Mouse (Mus musculus) liver, adult 2 months (tissue): ENCODE results near the gene Dixdc1.

ENCODE experiments used
- CTCF ChIP-seq: fragments of 200-500 bp; IDR thresholded peaks from 2 replicates; pipeline ENCODE4 v1.5.1; 2011; ENCODE audit warnings: low read depth, low read length, control low read depth
- POLR2A ChIP-seq: fragments of 200-500 bp; IDR thresholded peaks from 2 replicates; pipeline ENCODE4 v1.6.1; 2011; ENCODE audit warnings: low read length, control low read depth; ENCODE audit not compliant: insufficient read depth; ENCODE audit errors: extremely low read depth

GRCm38 (mm10) chr9:50714188-50714587, 25.1 kb downstream of the Dixdc1 start:
- no peak for TF ChIP-seq CTCF
- TF ChIP-seq POLR2A, result no peak
